Mouse (Mus musculus): ENCODE data around the gene Map4k5.

DNA sequence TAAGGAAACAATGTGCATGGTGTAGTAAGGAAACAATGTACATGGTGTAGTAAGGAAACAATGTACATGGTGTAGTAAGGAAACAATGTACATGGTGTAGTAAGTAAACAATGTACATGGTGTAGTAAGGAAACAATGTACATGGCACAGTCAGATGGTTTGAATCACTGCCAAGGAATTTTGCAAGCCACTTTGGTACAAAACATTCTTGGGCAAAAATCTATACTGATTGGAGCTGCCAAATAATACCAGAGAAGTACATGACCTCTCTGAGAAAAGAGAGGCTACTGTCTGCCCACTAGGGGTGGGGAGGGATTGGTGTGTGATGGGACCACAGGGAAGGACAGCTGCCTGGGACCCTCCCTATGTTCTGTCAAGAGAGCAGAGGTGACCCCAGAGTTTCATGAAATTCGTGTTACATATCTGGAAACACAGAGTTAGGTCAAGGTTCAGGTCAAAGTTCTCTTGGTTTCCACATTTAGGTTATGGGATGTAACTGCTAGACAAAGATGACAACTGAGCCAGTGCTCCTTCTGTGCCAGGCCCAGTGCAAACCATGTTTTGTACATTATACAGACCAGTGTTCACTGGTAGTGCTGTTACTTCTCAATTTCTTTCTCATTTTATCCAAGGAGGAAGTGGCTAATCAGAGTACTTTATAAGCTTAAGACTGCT, 48.8 kb upstream of the Map4k5 start:
- TF ChIP-seq CTCF (conservative IDR thresholded peaks at IDR 0.05; ENCODE audit: low read length) (no peak), POU5F1 (IDR thresholded peaks at IDR 0.05; ENCODE audit: borderline replicate concordance, low read length) (no peak)
